Mouse (Mus musculus): ENCODE results near the gene Suclg2.

GRCm38 (mm10) chr6:95571620-95572019 is 147.0 kb downstream of the Suclg2 start:
- TF ChIP-seq TAL1 (IDR thresholded peaks at IDR 0.05; ENCODE audit: low read length), result no peak
- no peak for TF ChIP-seq GATA1 (IDR thresholded peaks at IDR 0.05; ENCODE audit: low read length)

Measured in erythroblast, embryonic 14.5 days (primary cell).